In the genomic region with DNA sequence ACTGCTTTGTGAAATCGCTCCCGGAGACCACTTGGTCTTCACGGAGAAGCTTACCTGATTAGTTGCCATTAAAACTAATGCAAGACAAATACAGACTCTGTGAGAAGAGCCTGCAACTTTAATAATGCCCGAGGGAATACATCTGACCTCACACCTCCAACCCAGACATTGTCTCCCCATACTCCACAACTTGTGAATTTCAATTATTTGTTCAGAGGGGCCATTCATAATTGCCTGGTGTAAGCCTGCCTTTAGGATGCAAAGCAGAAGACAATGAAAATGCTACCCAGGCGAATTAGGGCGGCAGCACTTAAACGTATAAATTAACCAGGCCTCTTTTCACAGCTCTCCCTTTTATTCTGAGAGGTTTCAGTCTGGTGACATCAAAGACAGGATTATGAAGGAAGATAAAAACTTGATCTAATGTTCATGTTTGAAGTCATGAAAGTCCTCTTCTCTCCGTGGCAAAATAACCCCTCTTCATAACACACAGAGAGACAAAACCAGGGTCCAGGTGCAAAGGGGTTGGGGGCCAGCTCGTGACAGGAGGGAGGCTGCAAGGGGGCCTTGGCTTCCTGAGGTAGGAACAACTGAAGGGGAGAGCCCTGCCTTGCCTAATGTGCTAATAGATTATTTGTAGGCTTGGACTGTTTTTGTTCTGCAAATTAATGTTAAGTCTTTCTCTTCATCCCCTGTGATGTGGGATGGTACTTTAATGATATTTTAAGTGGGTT, we compare ENCODE assay signal across 28 mouse cellular contexts. TPM values are rescaled to one million over a fixed set of nuclear protein-coding genes. Genes with fewer than 3 reads are reported as not detected.
A peak's percentile ranks its signal among the peaks of the same experiment; 100 is the strongest.
DNase-seq lines count a peak whose midpoint lies in the region; ATAC-seq lines count a peak whose summit lies in the region.
"Had no signal": no experiment of that assay in that cellular context is flagged by ENCODE, and none has a peak within 500 bp of the region (broad histone marks: within the 10 kb centered on the region; RNA-seq: fewer than 3 reads in every experiment).

No protein-coding gene starts in this region.

- H3K4me3 ChIP-seq in midbrain, embryonic 13.5 days (replicated peaks) = no peak overlapping the region
- no peak overlapping the region for H3K4me3 ChIP-seq in midbrain, embryonic 16.5 days (ENCODE audit: low read depth, low read length)
- no peak overlapping the region for H3K4me3 ChIP-seq in forebrain, embryonic 11.5 days (ENCODE audit: low read depth, low read length)
- H3K4me3 ChIP-seq in forebrain, embryonic 15.5 days = no peak overlapping the region
- H3K4me3 ChIP-seq: embryonic facial prominence, embryonic 10.5 days; heart, adult 2 months; heart, embryonic 12.5 days had no signal

- H3K27ac ChIP-seq in midbrain, embryonic 13.5 days = no peak overlapping the region
- no peak overlapping the region for H3K27ac ChIP-seq in midbrain, embryonic 16.5 days (ENCODE audit: low read length)
- H3K27ac ChIP-seq in forebrain, embryonic 11.5 days (ENCODE audit: low read depth, low read length) = peak overlapping the region; percentile 46; the same call in 1 of the 2 replicates
- no peak overlapping the region for H3K27ac ChIP-seq in forebrain, embryonic 15.5 days (replicated peaks)
- H3K27ac ChIP-seq: embryonic facial prominence, embryonic 10.5 days; heart, adult 2 months had no signal

- DNase-seq in embryo, embryonic 11 days = peak; percentile 5
- no peak for DNase-seq in embryo, embryonic 10 days (ENCODE audit: low spot score)
- DNase-seq in forebrain, embryonic 11.5 days (ENCODE audit: low spot score) = peak; percentile 57
- DNase-seq in heart, adult 8-10 months (ENCODE audit: low spot score) = no peak
- no peak for DNase-seq in spleen, postnatal 10 days (ENCODE audit: low spot score in 2 of 2)
- DNase-seq: adrenal gland, postnatal 14 days; cerebellum, adult 18-20 months; cerebellum, adult 9-11 months; gastrocnemius, postnatal 14 days; heart, adult 2 months had no signal

- ATAC-seq in midbrain, embryonic 13.5 days = peak; percentile 66
- no peak for ATAC-seq in midbrain, embryonic 16.5 days
- peak; percentile 87 for ATAC-seq in forebrain, embryonic 11.5 days (replicated peaks; ENCODE audit: low FRiP score)
- no peak for ATAC-seq in forebrain, embryonic 15.5 days (replicated peaks)
- ATAC-seq: activated CD4-positive, CD25-positive, alpha-beta regulatory T cell, adult 4 months; hindbrain, embryonic 16.5 days; inflammation-experienced regulatory T-cells, adult 6 months; intestine, postnatal 0 days; Patski had no signal

- 8% methylated on average over 9 of the region's 9 CpGs for WGBS in midbrain, embryonic 13.5 days
- 7% methylated on average over 9 of the region's 9 CpGs for WGBS in midbrain, embryonic 16.5 days
- 6% methylated on average over 9 of the region's 9 CpGs for WGBS in forebrain, embryonic 11.5 days
- 2% methylated on average over 9 of the region's 9 CpGs for WGBS in forebrain, embryonic 15.5 days

- no peaks in the 10 kb centered on the region for H3K27me3 ChIP-seq in midbrain, embryonic 13.5 days
- H3K27me3 ChIP-seq in midbrain, embryonic 16.5 days (ENCODE audit: control insufficient read depth, insufficient read depth, low read depth, low read length) = no peaks in the 10 kb centered on the region
- H3K27me3 ChIP-seq in forebrain, embryonic 11.5 days (ENCODE audit: control insufficient read depth, insufficient read depth, low read length) = no peaks in the 10 kb centered on the region
- no peaks in the 10 kb centered on the region for H3K27me3 ChIP-seq in forebrain, embryonic 15.5 days
- H3K27me3 ChIP-seq: heart, embryonic 12.5 days; Patski had no signal

- no peaks in the 10 kb centered on the region for H3K9me3 ChIP-seq in midbrain, embryonic 13.5 days
- H3K9me3 ChIP-seq in midbrain, embryonic 16.5 days (replicated peaks; ENCODE audit: control insufficient read depth, low read length, poor library complexity, severe bottlenecking) = no peaks in the 10 kb centered on the region
- no peaks in the 10 kb centered on the region for H3K9me3 ChIP-seq in forebrain, embryonic 11.5 days (ENCODE audit: control insufficient read depth, low read length)
- no peaks in the 10 kb centered on the region for H3K9me3 ChIP-seq in forebrain, embryonic 15.5 days
- H3K9me3 ChIP-seq: embryonic facial prominence, embryonic 10.5 days; heart, embryonic 12.5 days had no signal

- H3K4me2 ChIP-seq in midbrain, embryonic 13.5 days (replicated peaks) = no peak overlapping the region
- H3K4me2 ChIP-seq in midbrain, embryonic 16.5 days (ENCODE audit: low read length) = no peak overlapping the region
- H3K4me2 ChIP-seq in forebrain, embryonic 11.5 days (ENCODE audit: low read depth, low read length, severe bottlenecking) = 0 out of 2 replicates have a peak overlapping the region, but pooled peaks have one; percentile 11
- H3K4me2 ChIP-seq in forebrain, embryonic 15.5 days (replicated peaks) = no peak overlapping the region
- H3K4me2 ChIP-seq: heart, embryonic 12.5 days had no signal

- no peaks in the 10 kb centered on the region for H3K36me3 ChIP-seq in midbrain, embryonic 13.5 days
- no peaks in the 10 kb centered on the region for H3K36me3 ChIP-seq in midbrain, embryonic 16.5 days (ENCODE audit: control insufficient read depth, insufficient read depth, low read length)
- H3K36me3 ChIP-seq in forebrain, embryonic 11.5 days (ENCODE audit: control insufficient read depth, insufficient read depth, low read length) = no peaks in the 10 kb centered on the region
- no peaks in the 10 kb centered on the region for H3K36me3 ChIP-seq in forebrain, embryonic 15.5 days
- H3K36me3 ChIP-seq: embryonic facial prominence, embryonic 10.5 days; heart, embryonic 12.5 days had no signal

- H3K4me1 ChIP-seq in midbrain, embryonic 13.5 days (replicated peaks) = peaks cover 11% of the 10 kb centered on the region
- no peaks in the 10 kb centered on the region for H3K4me1 ChIP-seq in midbrain, embryonic 16.5 days (ENCODE audit: control insufficient read depth, insufficient read depth, low read length)
- H3K4me1 ChIP-seq in forebrain, embryonic 11.5 days (replicated peaks; ENCODE audit: control insufficient read depth, insufficient read depth, low read length) = peaks cover 2% of the 10 kb centered on the region; the same call in 1 of the 2 replicates
- peaks cover 12% of the 10 kb centered on the region; the same call in 1 of the 2 replicates for H3K4me1 ChIP-seq in forebrain, embryonic 15.5 days
- H3K4me1 ChIP-seq: heart, embryonic 12.5 days had no signal

- no peak overlapping the region for H3K9ac ChIP-seq in midbrain, embryonic 13.5 days (replicated peaks)
- H3K9ac ChIP-seq in midbrain, embryonic 16.5 days (ENCODE audit: low read depth, low read length) = no peak overlapping the region
- no peak overlapping the region for H3K9ac ChIP-seq in forebrain, embryonic 11.5 days (ENCODE audit: low read length)
- H3K9ac ChIP-seq in forebrain, embryonic 15.5 days (replicated peaks) = 0 out of 2 replicates have a peak overlapping the region, but pooled peaks have one; percentile 5
- H3K9ac ChIP-seq: heart, embryonic 12.5 days had no signal

RNA-seq across cellular contexts. Expression of gene Foxb2, which starts 31.9 kb away (rescaled TPM):
- polyA plus RNA-seq in midbrain, embryonic 13.5 days (2015; fragmentation: Nextera tagmentation; extraction: Ambion mirVana) = 0.31 and 0.84 TPM in 2 replicates
- polyA plus RNA-seq in midbrain, embryonic 16.5 days (2015; fragmentation: Nextera tagmentation; extraction: Ambion mirVana) = 0.16 and 0.55 TPM in 2 replicates
- 0.84 and 0.95 TPM in 2 replicates for polyA plus RNA-seq in forebrain, embryonic 11.5 days (2014; fragmentation: Nextera tagmentation; extraction: Ambion mirVana)
- polyA plus RNA-seq in forebrain, embryonic 15.5 days (2015; fragmentation: Nextera tagmentation; extraction: Ambion mirVana) = 0.11 TPM in 1 of 2 replicates, not detected in the other
- not detected for total RNA-seq in heart, adult 8-10 months (2022)
- total RNA-seq: adrenal gland, adult 18-20 months; adrenal gland, postnatal 14 days; gastrocnemius, adult 18-20 months; gastrocnemius, postnatal 14 days; heart, adult 2 months; heart, postnatal 25 days; MEL had no signal
- polyA plus RNA-seq: activated CD4-positive, CD25-positive, alpha-beta regulatory T cell, adult 4 months; C2C12; embryonic facial prominence, embryonic 10.5 days; embryonic facial prominence, embryonic 14.5 days; gonadal fat pad, adult 2 months; heart, adult 2 months; heart, embryonic 12.5 days; heart, embryonic 16.5 days; inflammation-experienced regulatory T-cells, adult 6 months; intestine, postnatal 0 days; Patski had no signal

Comparison
In these comparisons a context has a peak if more than half of its experiments do, and no peak if none do; other contexts are left out.
1. DNase-seq: peak in embryo, embryonic 11 days (single experiment) and forebrain, embryonic 11.5 days (single experiment); none in embryo, embryonic 10 days (single experiment), heart, adult 8-10 months (single experiment) and spleen, postnatal 10 days (0 of 2).
2. ATAC-seq: peak in midbrain, embryonic 13.5 days (single experiment) and forebrain, embryonic 11.5 days (single experiment); none in midbrain, embryonic 16.5 days (single experiment) and forebrain, embryonic 15.5 days (single experiment).